Mouse (Mus musculus) embryonic facial prominence, embryonic 13.5 days (tissue): ENCODE measurements around the gene Gdf3. TPM values are rescaled to one million over a fixed set of nuclear protein-coding genes. Genes with fewer than 3 reads are reported as not detected.

Experiments
- ATAC-seq: fragments of 200-750 bp; cut with Nextera tagmentation; 2 replicates; pipeline ENCODE4 v1.8.0; 2017; ENCODE audit warnings: low read depth; ENCODE audit not compliant: insufficient number of reproducible peaks, insufficient read depth, low FRiP score, low TSS enrichment
- H3K27ac ChIP-seq: fragments of 300-500 bp; sonication (generic); 2 replicates; pipeline ENCODE4 v1.5.1; 2015; ENCODE audit warnings: moderate library complexity, mild to moderate bottlenecking, inconsistent platforms
- H3K27me3 ChIP-seq: fragments of 300-500 bp; sonication (generic); 2 replicates; pipeline ENCODE4 v1.6.1; 2015; ENCODE audit warnings: mild to moderate bottlenecking, inconsistent platforms
- H3K36me3 ChIP-seq: fragments of 300-500 bp; sonication (generic); 2 replicates; pipeline ENCODE4 v1.6.1; 2015; ENCODE audit warnings: mild to moderate bottlenecking, inconsistent platforms
- H3K4me1 ChIP-seq: fragments of 300-500 bp; sonication (generic); 2 replicates; pipeline ENCODE4 v1.6.1; 2015; ENCODE audit warnings: inconsistent platforms
- H3K4me2 ChIP-seq: fragments of 300-500 bp; sonication (generic); 2 replicates; pipeline ENCODE4 v1.6.1; 2015; ENCODE audit warnings: moderate library complexity, mild to moderate bottlenecking, inconsistent platforms
- H3K4me3 ChIP-seq: fragments of 300-500 bp; sonication (generic); 2 replicates; pipeline ENCODE4 v1.5.1; 2015; ENCODE audit warnings: mild to moderate bottlenecking, inconsistent platforms
- H3K9ac ChIP-seq: fragments of 300-500 bp; sonication (generic); 2 replicates; pipeline ENCODE4 v1.6.1; 2015; ENCODE audit warnings: mild to moderate bottlenecking, inconsistent platforms
- H3K9me3 ChIP-seq: fragments of 300-500 bp; sonication (generic); 2 replicates; pipeline ENCODE4 v1.6.1; 2016; ENCODE audit warnings: inconsistent platforms
- WGBS: fragments of 180-500 bp; shearing (Covaris S2); methylation state at CpG from one replicate; pipeline ENCODE4 v1.1.7; 2015; ENCODE audit warnings: mixed read lengths; 5-methylcytosine and 5-hydroxymethylcytosine counted together
- polyA plus RNA-seq: library from polyadenylated mRNA; unstranded; fragments of >200 nt; fragmentation: Nextera tagmentation; extraction: Ambion mirVana; gene quantifications from 2 replicates; pipeline ENCODE4 v1.2.1, GENCODE M21; 2015

Gdf3 gene
- polyA plus RNA-seq, 1 experiment from 2014 or later: not detected

DNA sequence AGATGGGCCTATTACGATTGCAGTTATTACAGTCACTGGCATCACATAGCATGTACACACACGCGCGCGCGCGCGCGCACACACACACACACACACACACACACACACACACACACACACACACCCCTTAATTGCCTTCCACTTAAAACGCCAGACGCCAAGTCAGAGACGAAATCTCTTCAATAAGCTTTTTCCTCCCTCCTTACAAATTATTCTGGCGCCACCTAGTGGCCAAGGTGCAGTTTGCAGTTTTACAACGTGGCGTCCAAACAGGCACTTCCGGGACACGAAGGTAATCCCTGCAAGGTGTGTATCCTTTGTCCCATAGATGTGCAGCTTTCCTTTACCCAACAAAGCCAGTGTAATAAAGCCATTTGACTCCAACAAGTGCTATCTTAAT lies 49.5 kb downstream of the Gdf3 start:
- H3K27ac ChIP-seq: no peak overlapping the region
- H3K9me3 ChIP-seq: no peaks in the 10 kb centered on the region
- WGBS: 8% methylated on average over 16 of the region's 17 CpGs
- peak overlapping the region; percentile 20; the same call in 1 of the 2 replicates for H3K4me3 ChIP-seq
- H3K36me3 ChIP-seq: no peaks in the 10 kb centered on the region
- peak overlapping the region; percentile 50 for H3K4me2 ChIP-seq
- H3K9ac ChIP-seq: no peak overlapping the region
- H3K27me3 ChIP-seq: peaks cover 23% of the 10 kb centered on the region
- ATAC-seq: no peak
- H3K4me1 ChIP-seq: no peaks in the 10 kb centered on the region

DNA sequence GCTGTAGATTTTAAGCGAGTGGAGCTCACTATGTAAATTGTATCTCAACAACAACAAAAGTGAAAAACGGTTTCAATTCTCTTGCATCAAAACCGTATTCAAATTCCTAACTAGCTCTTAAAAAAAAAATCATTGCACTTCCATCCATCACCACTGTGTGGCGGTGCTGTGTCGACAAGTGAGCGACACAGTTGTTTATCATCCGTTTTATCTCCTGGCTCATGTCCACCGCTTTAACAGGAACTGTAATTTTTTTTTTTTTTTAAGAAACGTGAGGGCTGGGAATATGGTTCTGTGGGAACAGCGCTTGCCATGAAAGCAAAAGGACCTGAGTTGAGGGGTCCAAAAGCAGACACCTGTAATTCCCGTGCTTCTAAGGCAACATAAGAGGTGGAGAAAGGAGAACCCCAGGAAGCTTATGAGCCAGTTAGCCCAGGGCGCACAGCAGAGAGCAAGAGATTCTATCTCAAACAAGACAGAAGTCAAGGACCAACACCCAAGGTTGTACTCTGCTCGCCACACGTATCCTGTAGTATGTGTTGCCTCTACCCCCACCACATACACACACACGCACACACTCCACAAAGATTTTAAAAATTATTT lies 52.8 kb downstream of the Gdf3 start:
- 24% methylated on average over 15 of the region's 15 CpGs for WGBS
- H3K36me3 ChIP-seq: no peaks in the 10 kb centered on the region
- H3K27me3 ChIP-seq: peaks cover 23% of the 10 kb centered on the region
- ATAC-seq: no peak
- H3K9ac ChIP-seq: no peak overlapping the region
- no peak overlapping the region for H3K4me3 ChIP-seq
- H3K9me3 ChIP-seq: no peaks in the 10 kb centered on the region
- no peak overlapping the region for H3K27ac ChIP-seq
- peak overlapping the region; percentile 34 for H3K4me2 ChIP-seq
- H3K4me1 ChIP-seq: no peaks in the 10 kb centered on the region

Other genes with a start within 250 kb of the Gdf3 start
- gene Rimklb, start 111.3 kb downstream of the Gdf3 start, polyA plus RNA-seq: 27.6 and 32.4 TPM in 2 replicates
- 1.7 and 2.0 TPM in 2 replicates for gene Mfap5, start 104.2 kb downstream of the Gdf3 start, polyA plus RNA-seq
- 0.11 TPM in 1 of 2 replicates, not detected in the other for gene Aicda, start 56.3 kb downstream of the Gdf3 start, polyA plus RNA-seq
- 2.5 and 3.2 TPM in 2 replicates for gene Apobec1, start 7.6 kb downstream of the Gdf3 start, polyA plus RNA-seq
- not detected in 2 replicates for gene Dppa3, start 16.3 kb upstream of the Gdf3 start, polyA plus RNA-seq
- gene Nanog, start 97.4 kb upstream of the Gdf3 start, polyA plus RNA-seq: 0.27 and 0.51 TPM in 2 replicates
- 37.0 and 38.4 TPM in 2 replicates for gene Slc2a3, start 191.6 kb upstream of the Gdf3 start, polyA plus RNA-seq
- gene Foxj2, start 209.8 kb upstream of the Gdf3 start, polyA plus RNA-seq: 6.2 and 6.8 TPM in 2 replicates
- gene C3ar1, start 246.1 kb upstream of the Gdf3 start, polyA plus RNA-seq: 2.3 and 3.2 TPM in 2 replicates